Mouse (Mus musculus) liver, embryonic 14.5 days (tissue): Measurements from ENCODE around the gene Gm11037. TPM values are rescaled to one million over a fixed set of nuclear protein-coding genes. Genes with fewer than 3 reads are reported as not detected.

Source experiments
- ATAC-seq: fragments of 200-750 bp; cut with Nextera tagmentation; 2 replicates; pipeline ENCODE4 v1.8.0; 2017; ENCODE audit warnings: moderate number of reproducible peaks, mild to moderate bottlenecking, moderate library complexity; ENCODE audit not compliant: insufficient read depth
- DNase-seq, 3 experiments: peaks; one replicate each; pipeline ENCODE4 v3.0.0-alpha.2; 2012 to 2013; ENCODE audit warnings: low read depth in 3 of 3, low spot score in 3 of 3
- H3K27ac ChIP-seq: fragments of 300-500 bp; sonication (generic); 2 replicates; pipeline ENCODE4 v1.5.1; 2014; ENCODE audit warnings: moderate library complexity, mild to moderate bottlenecking, control low read depth, inconsistent platforms
- H3K27me3 ChIP-seq: fragments of 300-500 bp; sonication (generic); 2 replicates; pipeline ENCODE4 v1.6.1; 2014; ENCODE audit warnings: mild to moderate bottlenecking, low read length, moderate library complexity; ENCODE audit not compliant: control insufficient read depth, insufficient read depth
- H3K36me3 ChIP-seq: fragments of 300-500 bp; sonication (generic); replicated peaks from 2 replicates; pipeline ENCODE4 v1.6.1; 2014; ENCODE audit warnings: low read depth; ENCODE audit not compliant: control insufficient read depth, insufficient read depth
- H3K4me1 ChIP-seq, 2 experiments: fragments of 200-500 bp in 1 of 2; fragments of 300-500 bp in 1 of 2; sonication (generic) in 1 of 2; replicated peaks; 2 replicates each; pipeline ENCODE4 v1.6.1; 2012 to 2014; ENCODE audit warnings: antibody characterized with exemption in 1 of 2, inconsistent platforms in 1 of 2, low read length in 1 of 2; ENCODE audit not compliant: control insufficient read depth in 2 of 2, insufficient read depth in 2 of 2
- H3K4me2 ChIP-seq: fragments of 300-500 bp; sonication (generic); 2 replicates; pipeline ENCODE4 v1.6.1; 2014; ENCODE audit warnings: low read depth, mild to moderate bottlenecking, control low read depth, moderate library complexity
- H3K4me3 ChIP-seq, 2 experiments: fragments of 200-500 bp in 1 of 2; fragments of 300-500 bp in 1 of 2; sonication (generic) in 1 of 2; 2 replicates each; pipeline ENCODE4 v1.5.1; 2012 to 2014; ENCODE audit warnings: low read depth in 2 of 2, low read length in 2 of 2, mild to moderate bottlenecking in 2 of 2, control low read depth in 1 of 2, inconsistent platforms in 1 of 2, moderate library complexity in 1 of 2; ENCODE audit not compliant: insufficient read depth in 1 of 2
- H3K9ac ChIP-seq: fragments of 300-500 bp; sonication (generic); replicated peaks from 2 replicates; pipeline ENCODE4 v1.6.1; 2014; ENCODE audit warnings: mild to moderate bottlenecking, control low read depth, moderate library complexity
- H3K9me3 ChIP-seq: fragments of 300-500 bp; sonication (generic); 2 replicates; pipeline ENCODE4 v1.6.1; 2016; ENCODE audit warnings: low read length, mixed read lengths; ENCODE audit not compliant: control insufficient read depth
- CTCF ChIP-seq: IDR thresholded peaks from 2 replicates; pipeline ENCODE4 v1.5.1; 2016; ENCODE audit warnings: antibody characterized with exemption, low read depth, control low read depth
- EP300 ChIP-seq: IDR thresholded peaks from 2 replicates; pipeline ENCODE4 v1.6.1; 2016; ENCODE audit warnings: antibody characterized with exemption, low read depth
- WGBS: fragments of 180-500 bp; shearing (Covaris S2); extraction: QIAGEN DNeasy Blood & Tissue Kit; methylation state at CpG from one replicate; pipeline ENCODE4 v1.1.7; 2014; ENCODE audit not compliant: insufficient replicate concordance; 5-methylcytosine and 5-hydroxymethylcytosine counted together
- polyA plus RNA-seq, 2 experiments: library from polyadenylated mRNA; depleted of rRNA in 1 of 2; stranded (reverse) in 1 of 2; unstranded in 1 of 2; fragments of >200 nt; fragmentation: Nextera tagmentation in 1 of 2; extraction: Ambion mirVana in 1 of 2; gene quantifications; 2 replicates each; pipeline versions ENCODE4 v1.2.1 to v1.2.3; 2012 to 2014

Gene Gm11037
- polyA plus RNA-seq, 2 experiments, result not detected

- DNase-seq, result no peak
- TF ChIP-seq CTCF, result no peak
- no peak for TF ChIP-seq EP300
- Histone ChIP-seq H3K4me3 (peak overlapping the region in 1 of 2 experiments; percentile 56; a peak in 1 of 4 replicates), H3K9ac (no peak overlapping the region), H3K36me3 (no peaks in the 10 kb centered on the region), H3K27ac (no peak overlapping the region), H3K4me2 (peak overlapping the region; percentile 85), H3K27me3 (no peaks in the 10 kb centered on the region; the same call in 1 of the 2 replicates), H3K9me3 (no peaks in the 10 kb centered on the region), H3K4me1 (peaks cover 53 to 61% of the 10 kb centered on the region in 2 experiments)
- no peak for ATAC-seq
- WGBS, result 74% methylated on average over 5 of the region's 5 CpGs
These were observed 5.1 kb upstream of the Gm11037 start for GRCm38 (mm10) chr2:131128211-131128610.

GRCm38 (mm10) chr2:131128636-131129157 lies 4.6 kb upstream of the Gm11037 start:
- H3K9ac ChIP-seq, result no peak overlapping the region
- 62% methylated on average over 3 of the region's 3 CpGs for WGBS
- H3K4me1 ChIP-seq, result peaks cover 53 to 61% of the 10 kb centered on the region in 2 experiments
- H3K9me3 ChIP-seq, result no peaks in the 10 kb centered on the region
- peak overlapping the region; percentile 85 for H3K4me2 ChIP-seq
- H3K27me3 ChIP-seq, result no peaks in the 10 kb centered on the region
- ATAC-seq (no peak), DNase-seq (no peak)
- no peak overlapping the region for H3K27ac ChIP-seq
- H3K36me3 ChIP-seq, result no peaks in the 10 kb centered on the region
- TF ChIP-seq EP300, result no peak
- peak overlapping the region in 1 of 2 experiments; percentile 8; a peak in 1 of 4 replicates for H3K4me3 ChIP-seq

GRCm38 (mm10) chr2:131129836-131130235 lies 3.5 kb upstream of the Gm11037 start:
- H3K27ac ChIP-seq, result peak overlapping the region; percentile 63
- H3K4me2 ChIP-seq, result peak overlapping the region; percentile 33
- peaks cover 61 to 70% of the 10 kb centered on the region in 2 experiments for H3K4me1 ChIP-seq
- TF ChIP-seq CTCF (no peak), EP300 (peak; percentile 57)
- H3K27me3 ChIP-seq, result no peaks in the 10 kb centered on the region
- H3K9ac ChIP-seq, result no peak overlapping the region
- H3K4me3 ChIP-seq, result no peak overlapping the region
- H3K36me3 ChIP-seq, result no peaks in the 10 kb centered on the region
- ATAC-seq, result peak; percentile 77
- DNase-seq, result peak; percentile 57 to 70 (median 69)
- no peaks in the 10 kb centered on the region for H3K9me3 ChIP-seq
- 27% methylated on average over 5 of the region's 5 CpGs for WGBS

- 75% methylated on average over 2 of the region's 2 CpGs for WGBS
- H3K9ac ChIP-seq, result peak overlapping the region; percentile 7; the same call in 1 of the 2 replicates
- no peak overlapping the region for H3K4me3 ChIP-seq
- H3K9me3 ChIP-seq, result no peaks in the 10 kb centered on the region
- no peak for ATAC-seq
- H3K4me2 ChIP-seq, result no peak overlapping the region
- DNase-seq, result no peak
- no peaks in the 10 kb centered on the region for H3K36me3 ChIP-seq
- no peak overlapping the region for H3K27ac ChIP-seq
- H3K4me1 ChIP-seq, result peaks cover 68 to 75% of the 10 kb centered on the region in 2 experiments
- no peaks in the 10 kb centered on the region for H3K27me3 ChIP-seq
- TF ChIP-seq CTCF (no peak), EP300 (no peak)
These were observed 2.4 kb upstream of the Gm11037 start for GRCm38 (mm10) chr2:131130849-131131248.

- ATAC-seq, result no peak
- Histone ChIP-seq H3K4me1 (peaks cover 68 to 74% of the 10 kb centered on the region in 2 experiments), H3K4me3 (no peak overlapping the region), H3K9me3 (no peaks in the 10 kb centered on the region), H3K36me3 (no peaks in the 10 kb centered on the region), H3K4me2 (no peak overlapping the region), H3K9ac (no peak overlapping the region), H3K27ac (no peak overlapping the region; the same call in 1 of the 2 replicates), H3K27me3 (no peaks in the 10 kb centered on the region)
- no peak for DNase-seq
- TF ChIP-seq CTCF (no peak), EP300 (no peak)
- WGBS, result 72% methylated on average over 10 of the region's 10 CpGs
These were observed 997 bp upstream of the Gm11037 start for GRCm38 (mm10) chr2:131132111-131132888.
